Mouse (Mus musculus) macrophage (primary cell): ENCODE results near the gene Alg3. TPM values are rescaled to one million over a fixed set of nuclear protein-coding genes. Genes with fewer than 3 reads are reported as not detected.

Experiments
- H3K27ac ChIP-seq: fragments of 350-480 bp; formaldehyde crosslinking; 2 replicates; pipeline ENCODE4 v1.9.0; 2021
- H3K36me3 ChIP-seq: fragments of 350-480 bp; formaldehyde crosslinking; 2 replicates; pipeline ENCODE4 v1.9.0; 2021; ENCODE audit errors: inconsistent target
- H3K4me3 ChIP-seq: fragments of 350-480 bp; formaldehyde crosslinking; 2 replicates; pipeline ENCODE4 v1.9.0; 2021; ENCODE audit errors: inconsistent target
- H3K79me2 ChIP-seq: fragments of 350-480 bp; formaldehyde crosslinking; 2 replicates; pipeline ENCODE4 v1.9.0; 2021; ENCODE audit errors: inconsistent target
- WGBS: methylation state at CpG from one replicate; pipeline ENCODE4 v1.1.7; 2026; ENCODE audit warnings: inconsistent platforms; ENCODE audit not compliant: missing documents; 5-methylcytosine and 5-hydroxymethylcytosine counted together
- polyA plus RNA-seq: library from polyadenylated mRNA; stranded (reverse); fragments of 250-400 nt; gene quantifications from 3 replicates; pipeline ENCODE4 v1.2.4, GENCODE M21; 2018; ENCODE audit warnings: inconsistent platforms
- total RNA-seq, 78 experiments: library from RNA; depleted of rRNA; stranded (reverse); fragments of 250-400 nt; gene quantifications; 1 replicate in 9 of 78; 2 replicates in 24 of 78; 3 replicates in 43 of 78; 4 replicates in 2 of 78; pipeline ENCODE4 v1.2.4; 2018; ENCODE audit warnings: inconsistent platforms in 56 of 78

Alg3 gene
- 1 to 10 TPM in 25 of 26 experiments, not detected in 1; 1.1 to 6.0 (median 3.8) TPM for total RNA-seq (2018; cell fraction: chromatin; rRNA removed)
- 10 to 100 TPM in 22 of 26 experiments, 1 to 10 TPM in 4; 8.2 to 18.5 (median 13.1) TPM for total RNA-seq (2018; cell fraction: cytosol; rRNA removed)
- 10 to 100 TPM in 11 of 26 experiments, 1 to 10 TPM in 15; 2.9 to 19.3 (median 9.2) TPM for total RNA-seq (2018; cell fraction: nucleus; rRNA removed)
- polyA plus RNA-seq, result 10.2 to 25.1 TPM (median 22.1 TPM) in 3 replicates

DNA sequence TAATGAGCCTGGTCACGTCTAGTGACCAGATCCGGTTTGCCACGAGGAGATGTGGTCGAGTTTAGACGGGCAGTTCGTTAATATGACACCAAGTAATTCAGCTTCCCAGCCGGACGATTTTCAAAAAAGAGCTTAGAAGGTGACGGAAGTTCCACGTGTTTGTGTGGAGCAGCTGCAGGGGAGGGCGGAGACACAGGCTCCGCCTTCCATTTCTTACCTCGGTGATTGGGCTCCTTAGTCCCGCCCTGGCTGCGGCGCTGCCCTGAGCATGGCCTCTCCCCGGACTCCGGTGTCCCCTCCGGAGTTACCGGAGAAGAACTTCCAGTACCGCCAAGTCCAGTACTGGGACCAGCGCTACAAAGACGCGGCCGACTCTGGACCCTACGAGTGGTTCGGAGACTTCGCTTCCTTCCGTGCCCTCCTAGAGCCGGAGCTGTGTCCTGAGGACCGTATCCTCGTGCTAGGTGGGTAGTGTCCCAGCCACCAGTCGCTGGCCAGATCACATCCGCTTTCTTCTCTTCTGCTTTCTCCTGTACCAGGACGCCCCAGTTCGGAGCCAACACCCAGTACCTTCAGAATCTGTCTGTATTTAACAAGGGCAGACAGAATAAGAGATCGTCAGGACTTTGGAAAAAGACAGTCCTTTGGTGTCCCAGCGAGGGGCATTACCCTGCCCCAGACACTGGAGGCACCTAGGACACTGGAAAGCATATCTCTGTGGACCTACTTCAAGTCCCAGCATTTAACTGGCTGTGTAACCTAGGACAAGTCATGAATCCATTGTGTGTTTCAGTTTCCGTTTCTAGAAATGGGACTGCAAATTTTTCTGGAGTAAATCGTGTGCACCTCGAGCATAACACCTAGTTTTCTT is at the start of gene Alg3, which contains the start of the genes Eef1akmt4 and Gm49333:
TSS of gene Alg3 (minus strand) at position 379 of the 871 bp plus-strand sequence.
TSS of gene Eef1akmt4 (plus strand) at position 237 of the 871 bp plus-strand sequence.
TSS of gene Gm49333 (plus strand) at position 254 of the 871 bp plus-strand sequence.
- peak within 1 kb of the TSS; percentile 82 for H3K4me3 ChIP-seq
- H3K79me2 ChIP-seq, result peaks cover 20% of the 10 kb centered on the region; the same call in 1 of the 2 replicates
- peak within 1 kb of the TSS; percentile 34 for H3K27ac ChIP-seq
- H3K36me3 ChIP-seq, result peaks cover 5% of the 10 kb centered on the region
- 1% methylated on average over 41 of the region's 41 CpGs for WGBS

DNA sequence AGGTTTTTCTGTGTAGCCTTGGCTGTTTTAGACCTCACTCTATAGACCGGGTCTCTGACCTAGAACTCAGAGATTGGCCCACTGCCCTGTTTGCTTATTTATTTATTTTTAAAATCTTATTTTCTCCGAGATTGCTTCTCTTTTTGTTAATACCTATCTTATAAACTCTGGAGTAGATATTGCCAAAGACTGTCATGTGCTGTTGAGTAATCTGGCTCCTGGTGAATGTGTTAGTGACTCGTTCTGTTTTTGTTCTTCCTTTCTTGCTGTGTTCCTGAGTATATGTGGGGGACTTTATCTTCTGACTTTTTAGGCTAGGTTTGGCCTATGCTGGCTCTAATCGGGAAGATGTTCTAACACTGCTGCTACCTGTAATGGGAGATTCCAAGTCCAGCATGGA is 46.1 kb upstream of the Alg3 start:
- no peak overlapping the region for H3K4me3 ChIP-seq
- H3K27ac ChIP-seq, result peak overlapping the region; percentile 59
- 61% methylated on average over 4 of the region's 4 CpGs for WGBS
- peaks cover 76% of the 10 kb centered on the region for H3K36me3 ChIP-seq
- peaks cover 21% of the 10 kb centered on the region for H3K79me2 ChIP-seq

DNA sequence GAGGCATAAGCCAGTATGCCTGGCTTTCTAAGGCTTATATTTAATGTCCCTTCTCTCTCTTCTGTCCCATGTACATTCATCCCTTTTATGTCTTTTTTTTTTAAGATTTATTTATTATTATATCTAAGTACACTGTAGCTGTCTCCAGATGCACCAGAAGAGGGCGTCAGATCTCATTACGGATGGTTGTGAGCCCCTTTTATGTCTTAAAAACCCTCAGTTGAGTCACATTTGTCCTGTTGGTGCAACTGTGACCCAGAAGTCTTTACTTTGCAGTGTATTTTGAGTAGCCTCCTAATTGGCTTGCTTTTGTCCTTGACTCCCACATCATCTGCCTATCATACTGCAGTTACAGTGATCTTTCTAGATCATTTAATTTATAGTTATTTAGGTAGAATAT is 41.8 kb upstream of the Alg3 start:
- Histone ChIP-seq H3K4me3 (no peak overlapping the region), H3K79me2 (peaks cover 32% of the 10 kb centered on the region), H3K27ac (no peak overlapping the region), H3K36me3 (peaks cover 34% of the 10 kb centered on the region)
- 54% methylated on average over 2 of the region's 2 CpGs for WGBS

DNA sequence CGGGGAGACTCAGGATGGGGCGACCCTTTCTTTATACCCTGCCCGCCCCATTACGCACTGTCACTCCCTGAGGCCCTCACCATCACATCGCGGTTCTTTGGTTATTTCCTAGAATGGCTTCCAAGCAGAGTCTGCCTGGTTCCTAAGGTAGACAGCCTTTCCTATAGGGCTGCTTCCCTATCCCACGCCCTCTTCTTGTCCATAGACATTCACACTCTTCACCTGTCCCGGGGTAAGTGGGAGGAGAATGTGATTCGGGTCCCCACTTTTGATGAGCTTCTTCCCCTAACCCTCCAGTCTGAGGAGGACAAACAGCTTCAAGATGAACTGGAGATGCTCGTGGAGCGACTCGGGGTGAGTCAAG is 40.4 kb upstream of the Alg3 start:
- H3K79me2 ChIP-seq, result peaks cover 32% of the 10 kb centered on the region
- peak overlapping the region; percentile 96 for H3K4me3 ChIP-seq
- WGBS, result 7% methylated on average over 11 of the region's 12 CpGs
- peak overlapping the region; percentile 62 for H3K27ac ChIP-seq
- peaks cover 22% of the 10 kb centered on the region for H3K36me3 ChIP-seq

DNA sequence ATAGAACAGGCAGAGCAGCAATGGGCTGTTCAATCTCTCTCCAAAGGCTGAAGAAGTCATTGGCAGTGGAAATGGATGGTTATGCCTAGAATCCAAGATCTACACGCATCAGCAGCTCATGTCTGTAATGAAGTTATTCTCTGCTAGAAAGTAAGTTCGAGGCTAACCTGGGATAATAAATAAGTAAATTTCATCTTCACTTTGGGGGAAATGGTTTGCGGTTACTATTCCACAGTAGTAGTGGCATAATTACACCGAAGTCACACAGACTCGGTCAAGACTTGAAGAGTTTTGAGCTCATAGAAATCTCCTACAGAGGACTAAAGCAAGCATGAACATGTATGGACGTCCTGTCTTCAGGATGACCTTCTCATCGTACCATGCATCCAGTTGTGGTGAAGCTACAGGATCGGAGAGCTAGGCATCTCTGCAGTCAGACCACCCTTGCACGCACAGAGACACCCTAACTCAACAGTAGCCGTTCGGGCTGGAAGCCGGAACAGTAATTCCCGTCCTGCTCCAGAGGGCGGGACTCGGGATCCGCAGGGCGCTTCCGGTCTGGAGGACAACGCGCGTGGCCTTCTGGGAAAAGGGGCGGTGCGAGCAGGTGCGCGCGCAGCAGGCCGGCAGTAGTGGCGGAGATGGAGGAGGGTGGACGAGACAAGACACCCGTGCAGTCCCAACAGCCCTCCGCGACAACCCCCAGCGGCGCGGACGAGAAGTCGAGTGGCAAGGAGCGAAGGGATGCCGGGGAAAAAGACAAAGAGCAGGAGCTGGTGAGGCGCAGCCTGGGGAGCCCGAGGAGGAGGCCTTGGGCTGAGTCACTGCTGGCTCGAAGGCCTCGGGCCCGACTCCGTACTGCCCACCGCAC is 39.8 kb upstream of the Alg3 start, which contains the start of gene Psmd2:
TSS of gene Psmd2 (plus strand) at position 577 of the 871 bp plus-strand sequence.
- peaks cover 32% of the 10 kb centered on the region for H3K79me2 ChIP-seq
- peaks cover 17% of the 10 kb centered on the region for H3K36me3 ChIP-seq
- H3K4me3 ChIP-seq, result peak within 1 kb of the TSS; percentile 96
- H3K27ac ChIP-seq, result peak within 1 kb of the TSS; percentile 62
- WGBS, result 2% methylated on average over 46 of the region's 46 CpGs

DNA sequence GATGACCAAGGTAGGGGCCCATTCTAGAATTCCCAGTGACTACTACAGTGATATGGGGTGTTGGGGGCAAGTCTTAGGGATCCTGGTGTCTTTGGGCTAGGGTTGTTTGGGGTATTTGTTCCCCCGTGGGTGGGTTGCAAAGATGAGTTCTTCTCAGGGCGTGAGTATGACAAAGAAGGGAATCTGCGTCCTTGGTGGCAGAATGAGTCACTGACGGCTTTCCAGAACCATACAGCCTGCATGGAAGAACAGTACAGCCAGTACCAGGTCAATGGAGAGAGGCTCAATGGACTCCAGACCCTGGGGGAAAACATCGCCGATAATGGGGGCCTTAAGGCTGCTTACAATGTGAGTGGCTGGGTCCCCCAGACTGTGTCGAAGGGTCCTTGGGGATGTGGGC is 32.4 kb upstream of the Alg3 start:
- Histone ChIP-seq H3K4me3 (no peak overlapping the region), H3K36me3 (no peaks in the 10 kb centered on the region), H3K27ac (no peak overlapping the region), H3K79me2 (no peaks in the 10 kb centered on the region)
- 93% methylated on average over 7 of the region's 7 CpGs for WGBS

DNA sequence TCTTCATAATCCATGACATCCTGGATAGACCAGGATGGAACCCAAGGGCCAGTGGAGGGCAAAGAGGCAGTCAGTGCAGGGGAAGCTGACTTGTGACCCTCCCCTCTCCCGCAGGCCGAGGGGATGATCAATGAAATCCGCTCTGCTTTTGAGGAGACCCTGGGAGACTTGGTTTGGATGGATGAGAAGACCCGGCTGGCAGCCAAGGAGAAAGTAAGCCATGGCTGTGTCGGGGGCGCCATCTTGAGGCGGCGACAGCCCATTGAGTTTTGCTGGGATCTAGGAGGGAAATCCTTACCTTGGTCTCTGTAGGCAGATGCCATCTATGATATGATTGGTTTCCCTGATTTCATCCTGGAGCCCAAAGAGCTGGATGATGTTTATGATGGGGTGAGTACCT is 30.6 kb upstream of the Alg3 start:
- WGBS, result under 1% methylated on average over 8 of the region's 8 CpGs
- H3K36me3 ChIP-seq, result no peaks in the 10 kb centered on the region
- H3K79me2 ChIP-seq, result no peaks in the 10 kb centered on the region
- no peak overlapping the region for H3K4me3 ChIP-seq
- no peak overlapping the region for H3K27ac ChIP-seq

DNA sequence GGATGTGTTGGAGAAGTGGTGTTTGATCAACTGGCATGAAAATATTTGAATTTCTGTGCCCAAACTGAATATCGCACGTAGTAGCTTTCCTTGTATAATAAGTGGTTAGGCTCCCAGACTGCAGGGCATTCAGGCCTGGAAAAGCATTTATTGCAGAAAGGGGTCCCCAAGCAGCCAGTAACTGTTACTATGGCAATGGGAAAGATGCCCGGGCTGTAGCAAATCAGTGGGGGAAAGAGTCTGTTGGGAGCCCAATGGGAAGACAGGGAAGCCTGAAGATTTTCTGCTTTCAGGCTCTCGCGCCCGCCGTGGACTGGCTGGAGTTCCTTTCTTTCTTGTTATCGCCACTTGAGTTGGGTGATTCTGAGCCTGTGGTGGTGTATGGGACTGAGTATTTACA is 26.8 kb upstream of the Alg3 start:
- Histone ChIP-seq H3K27ac (no peak overlapping the region), H3K36me3 (no peaks in the 10 kb centered on the region), H3K4me3 (no peak overlapping the region), H3K79me2 (no peaks in the 10 kb centered on the region)
- WGBS, result 90% methylated on average over 7 of the region's 8 CpGs

DNA sequence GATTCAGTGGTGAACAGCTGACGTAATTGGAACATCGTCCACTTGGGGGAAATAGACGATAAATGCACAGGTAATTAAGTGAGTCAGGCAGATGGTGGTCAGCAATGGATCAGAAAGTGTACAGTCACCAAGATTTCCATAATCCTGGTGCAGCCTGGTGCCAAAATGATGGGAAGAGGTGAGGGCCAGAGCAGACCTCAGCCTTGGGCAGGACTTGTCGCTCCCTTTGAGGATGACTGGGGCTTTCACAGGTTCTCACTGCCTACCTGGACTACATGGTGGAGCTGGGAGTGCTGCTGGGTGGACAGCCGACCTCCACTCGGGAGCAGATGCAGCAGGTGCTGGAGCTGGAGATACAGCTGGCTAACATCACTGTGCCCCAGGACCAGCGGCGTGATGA is 25.9 kb upstream of the Alg3 start:
- WGBS, result 92% methylated on average over 8 of the region's 8 CpGs
- no peaks in the 10 kb centered on the region for H3K79me2 ChIP-seq

DNA sequence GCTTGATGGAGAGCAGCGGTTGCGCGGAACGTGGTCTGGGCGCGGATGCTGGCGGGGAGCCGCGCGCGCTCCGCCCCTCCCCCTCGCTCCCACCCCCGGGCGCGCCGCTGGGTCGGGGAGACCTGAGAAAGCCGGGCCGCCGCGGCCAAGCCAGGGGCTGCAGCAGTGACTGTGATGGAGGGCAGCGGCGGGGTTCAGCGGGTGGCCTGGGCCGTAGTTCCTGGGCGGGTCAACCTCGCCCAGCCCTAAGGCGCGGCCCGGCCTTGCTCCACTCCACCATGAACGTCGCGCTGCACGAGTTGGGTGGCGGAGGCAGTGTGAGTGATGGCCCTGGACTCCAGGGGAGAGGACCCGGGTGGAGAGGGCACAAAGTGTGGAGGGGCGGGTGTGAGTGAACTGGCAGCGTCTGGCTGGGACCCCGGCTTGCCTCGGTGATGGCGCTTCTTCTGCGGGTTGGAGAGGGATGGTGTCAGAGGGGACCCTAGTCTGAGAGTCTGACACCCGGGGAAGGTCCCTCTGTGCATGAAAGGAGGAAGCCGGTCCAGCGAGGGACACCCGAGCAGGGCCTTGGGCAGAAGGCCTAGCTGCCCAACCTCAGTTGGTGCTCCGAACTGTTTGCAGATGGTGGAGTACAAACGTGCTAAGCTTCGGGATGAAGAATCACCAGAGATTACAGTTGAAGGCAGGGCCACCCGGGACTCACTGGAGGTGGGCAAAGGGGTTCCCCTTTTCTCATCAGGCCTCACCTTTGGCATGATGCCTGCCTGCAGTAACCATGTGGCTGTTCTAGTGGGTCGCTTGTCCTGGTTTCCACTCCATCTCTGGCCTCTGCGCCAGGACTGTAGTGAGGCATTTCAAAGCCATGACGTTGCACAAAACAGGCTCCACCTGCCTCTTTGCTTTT is 18.4 kb upstream of the Alg3 start, which contains the start of gene Ece2:
TSS of gene Ece2 (plus strand) at position 98 of the 904 bp plus-strand sequence.
- Histone ChIP-seq H3K79me2 (no peaks in the 10 kb centered on the region), H3K36me3 (no peaks in the 10 kb centered on the region), H3K27ac (no peak within 1 kb of the TSS), H3K4me3 (no peak within 1 kb of the TSS)
- 13% methylated on average over 54 of the region's 54 CpGs for WGBS

More for the DNA sequence above, 25.9 kb upstream of the Alg3 start:
- no peaks in the 10 kb centered on the region for H3K36me3 ChIP-seq
- H3K27ac ChIP-seq, result no peak overlapping the region
- H3K4me3 ChIP-seq, result no peak overlapping the region

DNA sequence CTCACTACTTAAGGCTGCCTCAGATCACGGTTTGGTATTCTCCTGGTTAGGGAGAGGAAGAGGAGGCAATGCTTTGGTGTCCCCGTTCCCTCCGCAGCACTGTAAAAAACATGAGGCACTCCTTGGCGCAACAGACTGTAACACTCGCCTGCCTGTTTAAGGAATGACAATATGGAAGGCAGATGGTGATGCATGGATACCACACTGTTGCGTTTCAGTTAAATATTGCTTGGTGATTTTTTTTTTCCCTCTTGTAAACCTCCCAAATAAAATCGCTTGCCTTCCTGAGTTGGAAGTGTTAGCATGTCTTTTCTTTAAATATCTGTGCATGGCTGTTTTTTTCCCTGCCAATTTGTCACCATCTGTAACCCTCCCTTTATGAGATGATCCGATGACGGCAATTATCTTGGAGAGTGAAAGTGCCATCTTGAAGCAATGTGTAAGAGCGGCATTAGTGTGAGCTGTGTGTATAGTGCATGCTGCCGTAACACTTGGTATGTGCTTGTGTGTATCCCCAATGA is 17.4 kb upstream of the Alg3 start:
- no peaks in the 10 kb centered on the region for H3K36me3 ChIP-seq
- H3K79me2 ChIP-seq, result no peaks in the 10 kb centered on the region
- WGBS, result 78% methylated on average over 11 of the region's 11 CpGs
- H3K27ac ChIP-seq, result no peak overlapping the region
- H3K4me3 ChIP-seq, result no peak overlapping the region

DNA sequence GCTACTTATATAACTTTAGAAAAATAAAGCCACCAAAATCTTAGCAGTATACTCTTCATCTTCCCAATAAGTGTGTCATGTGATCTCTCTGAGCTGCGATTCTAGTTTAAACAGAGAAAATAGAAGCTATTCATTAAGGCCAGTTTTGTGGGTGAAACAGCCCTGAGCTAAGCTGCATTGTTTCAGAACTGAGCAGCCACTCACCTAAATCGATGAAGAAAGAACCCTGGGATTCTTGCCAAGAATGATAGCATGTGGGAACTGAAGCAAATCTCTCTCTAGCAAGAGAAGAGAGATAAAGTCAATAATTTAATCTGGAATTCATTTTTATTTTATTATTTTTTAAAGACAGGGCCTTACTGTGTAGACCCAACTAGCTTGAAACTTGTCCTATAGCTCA is 11.7 kb upstream of the Alg3 start:
- no peak overlapping the region for H3K27ac ChIP-seq
- no peaks in the 10 kb centered on the region for H3K79me2 ChIP-seq
- H3K36me3 ChIP-seq, result no peaks in the 10 kb centered on the region
- 47% methylated on average over 2 of the region's 2 CpGs for WGBS
- no peak overlapping the region for H3K4me3 ChIP-seq

DNA sequence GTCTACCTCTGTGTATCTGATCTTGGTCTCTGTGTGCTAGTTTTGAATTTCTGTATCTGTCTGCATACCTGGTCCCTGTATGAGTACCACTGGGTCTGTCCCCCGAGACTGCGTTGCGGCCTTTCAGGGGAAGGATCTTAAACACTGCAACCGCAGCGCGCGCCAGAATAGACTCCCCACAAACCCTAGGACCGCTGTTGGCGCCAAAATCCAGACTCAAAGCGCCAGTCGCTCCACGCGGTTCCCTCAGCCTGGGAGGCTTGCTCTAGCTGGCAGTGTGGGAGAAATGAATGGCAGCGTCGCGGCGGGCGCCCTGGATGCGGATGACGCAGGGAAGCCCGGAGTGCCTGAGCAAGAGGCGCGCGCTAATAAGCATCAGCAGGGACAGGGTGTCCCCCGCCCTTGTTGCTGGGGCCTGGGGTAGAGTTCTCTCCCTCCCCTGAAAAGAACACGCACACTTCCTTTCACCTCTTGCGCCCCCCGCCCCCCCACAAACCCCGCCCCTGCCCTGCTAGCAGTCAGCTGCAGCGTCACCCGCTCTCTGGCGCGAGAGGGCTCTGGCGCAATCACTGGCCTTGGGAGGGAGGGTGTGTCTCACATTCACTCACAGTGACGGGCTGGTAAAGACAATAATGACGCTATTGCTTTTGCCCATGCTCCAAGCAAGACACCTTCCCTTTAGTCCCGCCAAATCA is 10.6 kb upstream of the Alg3 start:
- Histone ChIP-seq H3K27ac (0 out of 2 replicates have a peak overlapping the region, but pooled peaks have one; percentile 13), H3K4me3 (peak overlapping the region; percentile 54), H3K36me3 (no peaks in the 10 kb centered on the region), H3K79me2 (no peaks in the 10 kb centered on the region)
- WGBS, result 0% methylated on average over 22 of the region's 37 CpGs
